Mouse (Mus musculus) liver, adult 2 months (tissue): ENCODE measurements around the gene Nat8.
"Not testable (repeated sequence)": the region's sequence is repeated elsewhere in the genome, so short reads cannot be mapped to it uniquely, and the experiment has no call there.

Experiments used
- CTCF ChIP-seq: fragments of 200-500 bp; IDR thresholded peaks from 2 replicates; pipeline ENCODE4 v1.5.1; 2011; ENCODE audit warnings: low read depth, low read length, control low read depth
- POLR2A ChIP-seq: fragments of 200-500 bp; IDR thresholded peaks from 2 replicates; pipeline ENCODE4 v1.6.1; 2011; ENCODE audit warnings: low read length, control low read depth; ENCODE audit not compliant: insufficient read depth; ENCODE audit errors: extremely low read depth

DNA sequence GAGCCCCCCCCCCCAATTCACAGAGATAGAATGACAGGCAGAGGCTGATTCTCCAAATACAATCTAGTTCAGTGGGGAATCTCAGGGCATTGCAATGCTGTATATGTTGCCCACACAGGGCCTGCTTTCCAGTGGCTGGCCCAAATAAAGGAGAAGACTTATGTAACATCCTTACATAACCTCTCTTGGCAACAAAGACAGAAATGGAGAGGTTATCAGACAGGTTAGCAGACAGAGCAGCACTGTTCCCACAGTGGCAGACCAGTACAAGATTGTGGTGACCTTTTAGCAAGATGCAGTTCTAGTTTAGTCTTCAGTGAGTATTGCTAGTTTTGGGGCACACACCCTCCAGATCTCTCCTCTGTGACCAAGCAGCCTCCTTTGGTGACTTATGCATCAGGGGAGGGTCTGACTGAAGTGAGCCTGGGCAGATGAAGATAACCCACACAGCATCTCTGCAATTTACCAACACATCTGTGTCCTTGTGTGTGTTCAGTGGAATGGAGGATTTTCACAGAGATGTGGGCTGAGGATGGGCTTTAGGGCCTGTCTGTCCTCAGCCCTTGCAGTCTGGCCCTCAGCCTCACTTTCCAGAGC is 2.7 kb upstream of the Nat8 start:
- not testable (repeated sequence) for TF ChIP-seq POLR2A, CTCF
